Mouse (Mus musculus): ENCODE measurements around the gene Bmp15. TPM values are rescaled to one million over a fixed set of nuclear protein-coding genes. Genes with fewer than 3 reads are reported as not detected.

Gene Bmp15
- under 1 TPM; 0.17 to 0.42 TPM for total RNA-seq (2021)
- long read RNA-seq, experiment 1 = 0 reads
- long read RNA-seq, experiment 2 = 0 reads

GRCm38 (mm10) chrX:6320621-6321020, at the start of gene Bmp15:
Gene Bmp15 (minus strand): TSS chrX:6320721.
- DNase-seq (ENCODE audit: low spot score in 2 of 2) = no peak

- no peak for DNase-seq (ENCODE audit: low spot score in 2 of 2)
Observed at GRCm38 (mm10) chrX:6368822-6369221, 48.3 kb upstream of the Bmp15 start.

DNA sequence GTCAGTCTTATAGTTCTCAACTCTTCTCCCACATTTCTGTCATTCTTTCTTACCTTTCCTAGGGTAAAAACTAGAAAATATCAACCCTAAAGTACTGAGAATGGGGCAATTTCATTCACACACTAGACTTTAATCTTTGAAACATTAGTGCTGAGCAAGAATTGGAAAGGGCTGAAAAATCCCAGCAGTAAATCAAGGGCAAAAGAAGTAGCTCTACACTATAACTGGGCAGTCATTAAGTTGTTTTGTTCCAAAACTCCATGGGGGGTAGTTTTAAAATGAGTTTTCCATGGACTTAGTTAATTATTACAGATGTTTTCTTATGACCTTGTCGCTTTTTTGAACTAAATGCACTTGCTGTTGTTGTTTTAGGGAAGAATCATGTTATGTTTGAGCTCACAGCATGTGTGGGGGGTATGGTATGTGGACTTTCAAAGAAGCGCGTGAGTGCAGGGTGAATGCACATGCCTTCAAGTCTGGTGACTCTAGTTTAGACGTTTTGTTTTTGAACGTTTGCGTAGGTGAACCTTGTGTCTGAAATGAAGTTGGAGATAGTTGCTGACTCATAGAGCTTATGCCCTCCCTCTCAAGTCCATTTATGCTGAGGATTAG, 37.1 kb upstream of the Bmp15 start:
- DNase-seq (ENCODE audit: low spot score in 2 of 2) = no peak

GRCm38 (mm10) chrX:6356876-6357275, 36.4 kb upstream of the Bmp15 start:
- DNase-seq (ENCODE audit: low spot score in 2 of 2) = no peak

DNA sequence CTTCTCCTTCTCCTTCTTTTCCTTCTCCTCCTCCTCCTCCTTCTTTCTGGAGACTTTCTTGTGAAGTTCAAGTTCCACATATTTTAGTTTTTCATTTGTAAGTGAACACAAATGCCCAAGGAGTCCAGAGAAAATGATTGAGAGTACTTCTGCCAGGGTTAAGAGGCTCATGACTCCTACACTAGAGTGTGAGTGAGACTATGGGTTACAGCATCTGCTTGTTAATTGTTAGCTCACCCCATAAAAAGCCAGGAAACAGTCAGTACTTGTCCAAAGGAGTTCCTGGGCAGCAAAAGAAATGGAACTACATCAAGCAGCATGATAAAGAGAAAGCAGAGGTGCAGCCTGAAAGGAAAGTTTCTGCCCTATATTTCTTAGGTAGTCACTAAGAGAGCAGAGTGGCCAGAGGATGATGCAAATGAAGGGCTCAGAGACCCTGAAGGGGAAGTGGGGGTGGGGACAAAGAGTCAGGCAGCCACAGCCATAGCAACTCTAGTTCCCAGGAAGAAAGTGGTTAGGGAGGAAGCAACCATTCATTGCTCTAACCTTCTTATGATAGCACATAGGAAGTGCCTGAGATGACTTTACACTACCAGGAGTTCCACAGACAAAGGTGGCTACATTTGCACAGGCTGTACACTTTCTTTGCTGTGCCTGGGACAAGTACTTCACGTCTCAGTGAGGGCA, 24.9 kb upstream of the Bmp15 start:
- no peak for DNase-seq (ENCODE audit: low spot score in 2 of 2)

GRCm38 (mm10) chrX:6324056-6324455, 3.5 kb upstream of the Bmp15 start:
- no peak for DNase-seq (ENCODE audit: low spot score in 2 of 2)

- DNase-seq (ENCODE audit: low spot score in 2 of 2) = no peak
Observed at GRCm38 (mm10) chrX:6317747-6318146, 2.8 kb downstream of the Bmp15 start.

Other genes with a start within 250 kb of the Bmp15 start
- gene AU022751, start 237.3 kb downstream of the Bmp15 start, total RNA-seq (2021) = not detected
- gene Nudt10, start 147.7 kb downstream of the Bmp15 start, total RNA-seq (2021) = 1 to 10 TPM; 7.8 to 8.1 TPM
- gene Shroom4, start 79.1 kb upstream of the Bmp15 start, total RNA-seq (2021) = 10 to 100 TPM; 19.7 to 28.7 TPM

All from adrenal gland, postnatal 4 days (tissue).